Mouse (Mus musculus): ENCODE measurements around the gene Rad23b. TPM values are rescaled to one million over a fixed set of nuclear protein-coding genes. Genes with fewer than 3 reads are reported as not detected.
"Not testable (repeated sequence)": the region's sequence is repeated elsewhere in the genome, so short reads cannot be mapped to it uniquely, and the experiment has no call there.

Rad23b gene
- polyA plus RNA-seq (2016; fragmentation: Nextera tagmentation; extraction: Ambion mirVana), result 104 and 105 TPM in 2 replicates

GRCm38 (mm10) chr4:55349452-55350218, at the start of gene Rad23b:
Gene Rad23b, plus strand, starts transcription at chr4:55350043.
- Histone ChIP-seq H3K9me3 (no peaks in the 10 kb centered on the region), H3K4me3 (peak within 1 kb of the TSS; percentile 97), H3K27me3 (no peaks in the 10 kb centered on the region), H3K4me1 (peaks cover 15% of the 10 kb centered on the region), H3K4me2 (replicated peaks) (peak within 1 kb of the TSS; percentile 64), H3K9ac (peak within 1 kb of the TSS; percentile 94), H3K27ac (peak within 1 kb of the TSS; percentile 95), H3K36me3 (no peaks in the 10 kb centered on the region)
- WGBS, result under 1% methylated on average over 77 of the region's 77 CpGs
- ATAC-seq (ENCODE audit: insufficient number of reproducible peaks, insufficient read depth, low FRiP score, low TSS enrichment), result peak; percentile 99

- no peak for ATAC-seq (ENCODE audit: insufficient number of reproducible peaks, insufficient read depth, low FRiP score, low TSS enrichment)
- no peak overlapping the region for H3K9ac ChIP-seq
- no peak overlapping the region for H3K27ac ChIP-seq
- H3K9me3 ChIP-seq, result no peaks in the 10 kb centered on the region
- H3K4me1 ChIP-seq, result no peaks in the 10 kb centered on the region
- 81% methylated on average over 5 of the region's 5 CpGs for WGBS
- no peak overlapping the region for H3K4me3 ChIP-seq
- H3K4me2 ChIP-seq (replicated peaks), result no peak overlapping the region
- H3K27me3 ChIP-seq, result no peaks in the 10 kb centered on the region
- no peaks in the 10 kb centered on the region for H3K36me3 ChIP-seq
Observed at GRCm38 (mm10) chr4:55304121-55304520, 45.7 kb upstream of the Rad23b start.

GRCm38 (mm10) chr4:55306636-55307035, 43.2 kb upstream of the Rad23b start:
- H3K4me1 ChIP-seq, result no peaks in the 10 kb centered on the region
- H3K4me3 ChIP-seq, result no peak overlapping the region
- H3K4me2 ChIP-seq (replicated peaks), result no peak overlapping the region
- H3K27ac ChIP-seq, result no peak overlapping the region
- no peaks in the 10 kb centered on the region for H3K9me3 ChIP-seq
- no peaks in the 10 kb centered on the region for H3K36me3 ChIP-seq
- 69% methylated on average over 4 of the region's 4 CpGs for WGBS
- no peak for ATAC-seq (ENCODE audit: insufficient number of reproducible peaks, insufficient read depth, low FRiP score, low TSS enrichment)
- no peaks in the 10 kb centered on the region for H3K27me3 ChIP-seq
- no peak overlapping the region for H3K9ac ChIP-seq

GRCm38 (mm10) chr4:55316726-55317125, 33.1 kb upstream of the Rad23b start:
- WGBS, result 34% methylated on average over 4 of the region's 4 CpGs
- no peaks in the 10 kb centered on the region for H3K27me3 ChIP-seq
- no peak overlapping the region for H3K4me2 ChIP-seq (replicated peaks)
- H3K9me3 ChIP-seq, result no peaks in the 10 kb centered on the region
- no peak overlapping the region for H3K9ac ChIP-seq
- no peak for ATAC-seq (ENCODE audit: insufficient number of reproducible peaks, insufficient read depth, low FRiP score, low TSS enrichment)
- H3K4me1 ChIP-seq, result no peaks in the 10 kb centered on the region
- H3K4me3 ChIP-seq, result no peak overlapping the region
- H3K27ac ChIP-seq, result no peak overlapping the region
- no peaks in the 10 kb centered on the region for H3K36me3 ChIP-seq

- not testable (repeated sequence) for H3K27ac ChIP-seq; H3K27me3 ChIP-seq; H3K4me2 ChIP-seq (replicated peaks); H3K4me1 ChIP-seq; H3K9ac ChIP-seq; H3K4me3 ChIP-seq; ATAC-seq (ENCODE audit: insufficient number of reproducible peaks, insufficient read depth, low FRiP score, low TSS enrichment); H3K9me3 ChIP-seq; H3K36me3 ChIP-seq
- WGBS, result 95% methylated on average over 9 of the region's 9 CpGs
Observed at GRCm38 (mm10) chr4:55318350-55318749, 31.5 kb upstream of the Rad23b start.

GRCm38 (mm10) chr4:55325786-55326518, 23.9 kb upstream of the Rad23b start:
- ATAC-seq (ENCODE audit: insufficient number of reproducible peaks, insufficient read depth, low FRiP score, low TSS enrichment), result no peak
- H3K4me2 ChIP-seq (replicated peaks), result no peak overlapping the region
- 49% methylated on average over 4 of the region's 4 CpGs for WGBS
- no peaks in the 10 kb centered on the region for H3K4me1 ChIP-seq
- H3K4me3 ChIP-seq, result no peak overlapping the region
- H3K9ac ChIP-seq, result no peak overlapping the region
- H3K9me3 ChIP-seq, result no peaks in the 10 kb centered on the region
- H3K27me3 ChIP-seq, result no peaks in the 10 kb centered on the region
- no peaks in the 10 kb centered on the region for H3K36me3 ChIP-seq
- no peak overlapping the region for H3K27ac ChIP-seq

GRCm38 (mm10) chr4:55327508-55327907, 22.3 kb upstream of the Rad23b start:
- H3K27me3 ChIP-seq, result no peaks in the 10 kb centered on the region
- no peak for ATAC-seq (ENCODE audit: insufficient number of reproducible peaks, insufficient read depth, low FRiP score, low TSS enrichment)
- WGBS, result 64% methylated on average over 4 of the region's 4 CpGs
- no peak overlapping the region for H3K4me3 ChIP-seq
- no peak overlapping the region for H3K4me2 ChIP-seq (replicated peaks)
- H3K36me3 ChIP-seq, result no peaks in the 10 kb centered on the region
- H3K27ac ChIP-seq, result no peak overlapping the region
- no peaks in the 10 kb centered on the region for H3K9me3 ChIP-seq
- H3K9ac ChIP-seq, result no peak overlapping the region
- no peaks in the 10 kb centered on the region for H3K4me1 ChIP-seq

- no peaks in the 10 kb centered on the region for H3K36me3 ChIP-seq
- no peaks in the 10 kb centered on the region for H3K9me3 ChIP-seq
- no peak overlapping the region for H3K4me3 ChIP-seq
- no peak overlapping the region for H3K27ac ChIP-seq
- no peak for ATAC-seq (ENCODE audit: insufficient number of reproducible peaks, insufficient read depth, low FRiP score, low TSS enrichment)
- H3K27me3 ChIP-seq, result no peaks in the 10 kb centered on the region
- H3K4me1 ChIP-seq, result no peaks in the 10 kb centered on the region
- H3K4me2 ChIP-seq (replicated peaks), result no peak overlapping the region
- H3K9ac ChIP-seq, result no peak overlapping the region
- WGBS, result 89% methylated on average over 11 of the region's 11 CpGs
Observed at GRCm38 (mm10) chr4:55328471-55328870, 21.4 kb upstream of the Rad23b start.

GRCm38 (mm10) chr4:55328928-55329327, 20.9 kb upstream of the Rad23b start:
- H3K27ac ChIP-seq; H3K9me3 ChIP-seq; H3K4me2 ChIP-seq (replicated peaks); ATAC-seq (ENCODE audit: insufficient number of reproducible peaks, insufficient read depth, low FRiP score, low TSS enrichment); H3K27me3 ChIP-seq; H3K4me3 ChIP-seq; H3K4me1 ChIP-seq; H3K9ac ChIP-seq; H3K36me3 ChIP-seq: not testable (repeated sequence)
- 85% methylated on average over 7 of the region's 7 CpGs for WGBS

GRCm38 (mm10) chr4:55329621-55330346, 20.1 kb upstream of the Rad23b start:
- ATAC-seq (ENCODE audit: insufficient number of reproducible peaks, insufficient read depth, low FRiP score, low TSS enrichment), result no peak
- no peaks in the 10 kb centered on the region for H3K36me3 ChIP-seq
- no peak overlapping the region for H3K4me2 ChIP-seq (replicated peaks)
- H3K9ac ChIP-seq, result no peak overlapping the region
- no peaks in the 10 kb centered on the region for H3K27me3 ChIP-seq
- no peak overlapping the region for H3K27ac ChIP-seq
- no peaks in the 10 kb centered on the region for H3K4me1 ChIP-seq
- H3K9me3 ChIP-seq, result no peaks in the 10 kb centered on the region
- H3K4me3 ChIP-seq, result no peak overlapping the region
- WGBS, result 78% methylated on average over 8 of the region's 8 CpGs

GRCm38 (mm10) chr4:55335030-55335770, 14.6 kb upstream of the Rad23b start:
- H3K27me3 ChIP-seq, result no peaks in the 10 kb centered on the region
- H3K36me3 ChIP-seq, result no peaks in the 10 kb centered on the region
- H3K4me1 ChIP-seq, result no peaks in the 10 kb centered on the region
- no peak overlapping the region for H3K4me2 ChIP-seq (replicated peaks)
- 57% methylated on average over 5 of the region's 5 CpGs for WGBS
- H3K9ac ChIP-seq, result no peak overlapping the region
- no peak overlapping the region for H3K4me3 ChIP-seq
- H3K27ac ChIP-seq, result no peak overlapping the region
- H3K9me3 ChIP-seq, result no peaks in the 10 kb centered on the region
- ATAC-seq (ENCODE audit: insufficient number of reproducible peaks, insufficient read depth, low FRiP score, low TSS enrichment), result no peak
